Mouse (Mus musculus) stomach, embryonic 16.5 days (tissue): ENCODE measurements around the gene Vmn2r9. TPM values are rescaled to one million over a fixed set of nuclear protein-coding genes. Genes with fewer than 3 reads are reported as not detected.

ENCODE experiments used
- polyA plus RNA-seq: library from polyadenylated mRNA; unstranded; fragments of >200 nt; fragmentation: Nextera tagmentation; extraction: Ambion mirVana; gene quantifications from 2 replicates; pipeline ENCODE4 v1.2.1, GENCODE M21; 2015

The Vmn2r9 gene
- polyA plus RNA-seq, 1 experiment from 2014 or later: not detected

Other genes starting within 250 kb of the Vmn2r9 start
- gene Gak, start 222.8 kb downstream of the Vmn2r9 start, polyA plus RNA-seq: 62.9 and 67.9 TPM in 2 replicates
- gene Tmem175, start 222.8 kb downstream of the Vmn2r9 start, polyA plus RNA-seq: 27.1 and 27.7 TPM in 2 replicates
- gene Idua, start 192.3 kb downstream of the Vmn2r9 start, polyA plus RNA-seq: 13.5 and 15.2 TPM in 2 replicates
- 10.7 and 14.5 TPM in 2 replicates for gene Dgkq, start 182.9 kb downstream of the Vmn2r9 start, polyA plus RNA-seq
- 1.8 and 3.0 TPM in 2 replicates for gene Slc26a1, start 177.0 kb downstream of the Vmn2r9 start, polyA plus RNA-seq
- 7.8 and 11.7 TPM in 2 replicates for gene Fgfrl1, start 160.2 kb downstream of the Vmn2r9 start, polyA plus RNA-seq
- 0.43 and 0.85 TPM in 2 replicates for gene Rnf212, start 77.6 kb downstream of the Vmn2r9 start, polyA plus RNA-seq
- gene Tmed11, start 57.2 kb downstream of the Vmn2r9 start, polyA plus RNA-seq: 5.3 and 7.6 TPM in 2 replicates
- 0.02 TPM in 1 of 2 replicates, not detected in the other for gene Vmn2r8, start 43.8 kb downstream of the Vmn2r9 start, polyA plus RNA-seq
- gene Vmn2r10, start 153.9 kb upstream of the Vmn2r9 start, polyA plus RNA-seq: not detected in 2 replicates
- not detected in 2 replicates for gene Vmn2r11, start 207.0 kb upstream of the Vmn2r9 start, polyA plus RNA-seq
- not detected in 2 replicates for gene Vmn2r12, start 245.3 kb upstream of the Vmn2r9 start, polyA plus RNA-seq